Mouse (Mus musculus) bone marrow macrophage, adult 2 months (primary cell): ENCODE measurements around the gene Nat8. TPM values are rescaled to one million over a fixed set of nuclear protein-coding genes. Genes with fewer than 3 reads are reported as not detected.
"Not testable (repeated sequence)": the region's sequence is repeated elsewhere in the genome, so short reads cannot be mapped to it uniquely, and the experiment has no call there.

Experiments used
- H3K27ac ChIP-seq: 2 replicates; pipeline ENCODE4 v1.5.1; 2012; ENCODE audit warnings: low read depth, low read length; ENCODE audit not compliant: insufficient read depth
- H3K4me1 ChIP-seq: 2 replicates; pipeline ENCODE4 v1.6.1; 2012; ENCODE audit warnings: low read length; ENCODE audit not compliant: control insufficient read depth, insufficient read depth
- H3K4me3 ChIP-seq: 2 replicates; pipeline ENCODE4 v1.5.1; 2012; ENCODE audit warnings: mild to moderate bottlenecking, low read length, moderate library complexity; ENCODE audit not compliant: insufficient read depth
- CTCF ChIP-seq: IDR thresholded peaks from 2 replicates; pipeline ENCODE4 v1.5.1; 2012; ENCODE audit warnings: low read depth, mild to moderate bottlenecking, low read length, moderate library complexity
- POLR2A ChIP-seq: IDR thresholded peaks from 2 replicates; pipeline ENCODE4 v1.6.1; 2012; ENCODE audit warnings: mild to moderate bottlenecking, low read depth, low read length, borderline replicate concordance
- polyA plus RNA-seq: library from polyadenylated mRNA; stranded (reverse); fragments of >200 nt; gene quantifications from 2 replicates; pipeline ENCODE4 v1.2.4, GENCODE M21; 2012; ENCODE audit not compliant: missing spikeins, insufficient read depth, insufficient read length

Gene Nat8
- polyA plus RNA-seq, 1 experiment: not detected

DNA sequence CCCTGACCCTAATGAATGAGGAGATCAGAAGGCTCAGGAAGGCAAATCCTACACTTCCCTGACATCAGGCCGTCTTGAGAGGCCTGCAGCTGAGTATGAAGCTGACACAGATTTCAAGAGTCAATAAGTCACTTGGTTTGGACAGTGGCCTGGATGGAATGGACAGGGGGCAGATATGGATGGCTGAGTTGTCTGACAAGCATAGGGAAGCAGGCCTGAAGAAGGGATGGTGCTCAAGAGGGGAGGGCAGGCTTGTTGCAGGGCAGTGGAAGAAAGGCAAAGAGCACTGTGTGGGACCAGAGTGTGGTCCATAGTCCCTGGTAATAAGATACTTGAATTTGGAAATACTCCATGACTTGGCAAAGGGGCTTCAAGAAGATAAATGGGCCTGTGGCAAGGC lies 2.4 kb downstream of the Nat8 start:
- no peaks in the 10 kb centered on the region for H3K4me1 ChIP-seq
- TF ChIP-seq CTCF (no peak), POLR2A (no peak)
- H3K27ac ChIP-seq: no peak overlapping the region
- no peak overlapping the region for H3K4me3 ChIP-seq

DNA sequence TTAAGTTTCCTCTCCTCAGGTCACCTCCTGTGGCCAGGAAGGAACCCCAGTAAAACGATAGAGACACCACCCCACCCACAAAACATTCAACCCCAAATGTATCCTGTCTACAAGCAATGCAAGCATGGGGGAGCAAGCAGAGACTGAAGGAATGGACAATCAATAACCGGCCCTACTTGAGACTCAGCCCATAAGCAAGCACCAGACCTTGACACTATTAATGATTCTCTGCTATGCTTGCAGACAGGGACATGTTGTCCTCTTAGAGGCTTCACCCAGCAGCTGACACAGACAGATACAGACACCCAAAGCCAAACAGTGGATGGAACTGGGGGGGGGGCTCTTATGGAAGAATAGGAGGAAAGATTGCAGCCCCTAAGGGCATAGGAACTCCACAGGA lies 6.0 kb downstream of the Nat8 start:
- no peak overlapping the region for H3K27ac ChIP-seq
- TF ChIP-seq POLR2A: no peak
- no peaks in the 10 kb centered on the region for H3K4me1 ChIP-seq
- H3K4me3 ChIP-seq: no peak overlapping the region

DNA sequence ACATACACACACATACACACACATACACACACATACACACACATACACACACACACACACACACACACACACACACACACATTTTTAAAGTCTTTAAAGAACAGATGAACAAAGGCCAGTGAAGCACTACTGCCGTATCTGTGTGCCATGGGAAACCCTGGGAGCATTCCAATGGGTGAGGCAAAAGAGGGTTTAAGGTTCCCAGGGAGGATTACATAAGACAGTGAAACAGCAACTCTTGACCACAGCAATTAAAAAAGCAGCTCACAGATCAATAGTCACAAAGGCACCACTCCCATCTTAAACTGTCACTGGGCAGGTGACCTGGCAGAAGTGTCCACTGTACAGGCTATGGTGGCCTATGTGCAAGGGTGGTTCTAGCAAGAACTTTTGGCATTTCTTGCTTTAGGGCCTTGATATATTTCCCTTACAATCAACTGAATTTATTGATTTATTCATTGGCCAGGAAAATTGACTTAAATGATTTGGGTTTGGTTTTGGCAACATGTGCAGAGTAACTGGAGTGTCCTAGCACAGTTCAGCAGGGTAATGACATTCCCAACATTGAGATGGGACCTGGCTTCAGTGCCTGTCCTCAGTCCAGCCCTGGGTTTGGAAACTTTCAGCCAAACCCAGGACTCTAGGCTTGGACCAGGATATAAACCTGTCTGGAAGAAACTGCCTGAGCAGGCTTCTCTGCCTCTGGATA lies 8.3 kb downstream of the Nat8 start:
- Histone ChIP-seq H3K27ac (no peak overlapping the region), H3K4me1 (no peaks in the 10 kb centered on the region), H3K4me3 (no peak overlapping the region)
- TF ChIP-seq POLR2A: no peak

DNA sequence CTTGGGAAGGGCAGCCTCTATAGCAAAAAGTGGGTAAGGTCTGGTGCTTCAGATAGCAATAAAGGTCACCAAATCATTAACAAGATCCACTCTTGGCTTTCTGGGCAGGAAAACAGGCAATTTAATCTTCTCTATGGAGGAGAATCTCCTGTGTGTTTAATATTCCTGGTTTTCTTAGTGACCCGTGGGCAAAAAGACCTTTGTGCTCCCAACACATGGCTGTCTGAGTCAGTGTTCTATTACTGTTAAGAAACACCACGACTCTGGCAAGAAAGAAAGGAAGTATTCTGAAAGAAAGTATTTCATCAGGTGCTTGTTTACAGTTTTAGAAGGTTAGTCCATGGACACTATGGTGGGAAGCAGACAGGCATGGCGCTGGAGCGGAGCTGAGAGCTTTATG lies 9.6 kb downstream of the Nat8 start:
- H3K4me1 ChIP-seq: no peaks in the 10 kb centered on the region
- no peak overlapping the region for H3K27ac ChIP-seq
- H3K4me3 ChIP-seq: no peak overlapping the region
- TF ChIP-seq CTCF (no peak), POLR2A (no peak)

DNA sequence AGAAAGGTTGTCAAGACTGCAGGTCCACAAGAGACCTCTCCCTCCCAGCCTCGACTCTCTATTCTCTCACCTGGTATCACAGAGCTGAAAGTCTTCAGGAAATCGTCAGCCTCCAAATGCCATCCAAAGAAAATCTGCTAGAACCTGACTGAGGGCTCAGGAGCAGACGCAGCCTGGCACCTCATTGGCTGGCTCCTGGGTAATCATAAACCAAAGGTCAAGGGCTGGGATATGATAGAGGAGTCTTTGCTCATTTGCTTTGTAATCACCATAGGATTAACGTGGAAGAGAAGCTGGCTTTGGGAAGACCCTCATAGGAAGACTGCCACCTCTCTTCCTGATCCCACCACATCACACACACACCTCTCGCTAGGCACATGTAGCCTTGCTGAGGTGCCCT lies 11.0 kb downstream of the Nat8 start, which contains the start of the genes Nat8f6 and Nat8f5:
Nat8f6 (minus strand) TSS at position 118 of the 400 bp plus-strand sequence.
Nat8f5 (minus strand) TSS at position 136 of the 400 bp plus-strand sequence.
- H3K4me3 ChIP-seq: no peak within 1 kb of the TSS
- H3K4me1 ChIP-seq: no peaks in the 10 kb centered on the region
- no peak within 1 kb of the TSS for H3K27ac ChIP-seq
- TF ChIP-seq CTCF: no peak
- no peak for TF ChIP-seq POLR2A

DNA sequence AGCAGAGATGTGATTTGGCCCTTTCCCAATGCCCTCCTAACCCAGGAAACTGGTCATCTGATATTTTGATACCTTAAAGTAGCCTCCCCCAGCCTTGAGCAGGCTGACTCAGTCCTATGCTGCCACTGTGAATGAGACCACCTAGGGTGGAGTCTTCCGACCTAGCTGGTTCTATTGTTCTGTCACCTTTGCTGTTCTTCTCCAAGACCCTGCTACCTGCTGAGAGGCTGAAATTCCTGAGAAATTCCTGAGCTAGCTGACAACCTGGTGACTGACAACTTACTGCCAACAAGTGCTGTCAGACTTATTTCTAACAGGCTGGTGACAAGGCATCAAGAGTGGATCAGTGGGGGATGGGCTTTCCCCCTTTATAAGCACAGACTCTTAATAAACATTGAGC lies 13.5 kb downstream of the Nat8 start:
- no peak for TF ChIP-seq CTCF
- TF ChIP-seq POLR2A: no peak
- Histone ChIP-seq H3K4me1 (no peaks in the 10 kb centered on the region), H3K27ac (no peak overlapping the region), H3K4me3 (no peak overlapping the region)

DNA sequence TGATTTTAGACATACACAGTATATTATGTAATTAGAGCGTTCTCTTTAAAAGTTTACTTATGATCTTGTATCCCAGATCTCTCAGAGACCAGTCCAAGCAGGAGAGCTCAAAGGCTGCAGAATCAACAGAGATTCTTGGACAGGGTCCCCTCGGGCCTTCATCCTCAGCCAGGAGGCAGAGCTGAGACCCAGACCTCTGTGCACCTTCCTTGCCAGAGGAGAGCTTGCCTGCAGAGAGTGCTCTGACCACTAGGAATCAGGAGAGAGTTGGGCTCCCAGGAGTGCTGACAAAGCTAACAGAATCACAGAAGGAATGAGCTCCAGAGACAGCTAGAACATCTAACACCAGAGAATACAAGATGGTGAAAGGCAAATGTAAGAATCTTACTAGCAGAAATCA lies 18.5 kb downstream of the Nat8 start:
- TF ChIP-seq CTCF: no peak
- no peak for TF ChIP-seq POLR2A
- H3K4me3 ChIP-seq: no peak overlapping the region
- H3K27ac ChIP-seq: no peak overlapping the region
- H3K4me1 ChIP-seq: no peaks in the 10 kb centered on the region

DNA sequence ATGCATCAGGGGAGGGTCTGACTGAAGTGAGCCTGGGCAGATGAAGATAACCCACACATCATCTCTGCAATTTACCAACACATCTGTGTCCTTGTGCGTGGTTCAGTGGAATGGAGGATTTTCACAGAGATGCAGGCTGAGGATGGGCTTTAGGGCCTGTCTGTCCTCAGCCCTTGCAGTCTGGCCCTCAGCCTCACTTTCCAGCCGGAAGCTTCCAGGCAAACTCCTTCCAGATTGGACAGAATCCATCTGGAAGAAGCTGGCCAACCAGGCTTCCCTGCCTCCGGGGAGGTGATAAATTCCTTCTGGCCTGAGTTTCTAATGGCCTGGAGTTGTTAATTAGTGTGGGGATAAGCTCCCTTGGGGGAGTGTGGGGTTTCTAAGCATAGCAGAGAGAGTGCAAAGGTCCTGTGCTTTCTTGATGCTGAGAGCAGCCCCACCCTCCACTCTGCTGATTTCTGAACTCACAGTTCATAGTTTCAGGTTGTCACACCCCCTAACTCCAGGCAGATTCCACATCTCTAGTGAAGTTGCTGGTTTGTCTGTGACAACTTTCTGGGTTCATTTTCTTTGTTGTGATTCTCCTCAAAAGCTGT lies 20.8 kb downstream of the Nat8 start:
- H3K4me3 ChIP-seq, H3K27ac ChIP-seq: not testable (repeated sequence)

DNA sequence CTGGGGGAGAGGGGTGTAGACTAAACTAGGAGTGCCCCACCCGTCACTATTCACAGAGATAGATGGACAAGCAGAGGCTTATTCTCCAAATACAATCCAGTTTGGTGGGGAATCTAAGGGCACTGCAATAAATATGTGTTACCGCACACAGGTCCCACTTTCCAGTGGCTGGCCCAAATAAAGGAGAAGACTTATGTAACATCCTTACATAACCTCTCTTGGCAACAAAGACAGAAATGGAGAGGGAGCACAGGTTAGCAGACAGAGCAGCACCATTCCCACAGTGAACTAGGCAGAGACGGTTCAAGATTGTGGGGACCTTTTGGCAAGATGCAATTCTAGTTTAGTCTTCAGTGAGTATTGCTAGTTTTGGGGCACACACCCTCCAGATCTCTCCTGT lies 21.4 kb downstream of the Nat8 start:
- not testable (repeated sequence) for H3K4me1 ChIP-seq, H3K27ac ChIP-seq, H3K4me3 ChIP-seq

More for the DNA sequence above, 20.8 kb downstream of the Nat8 start:
- H3K4me1 ChIP-seq: not testable (repeated sequence)

DNA sequence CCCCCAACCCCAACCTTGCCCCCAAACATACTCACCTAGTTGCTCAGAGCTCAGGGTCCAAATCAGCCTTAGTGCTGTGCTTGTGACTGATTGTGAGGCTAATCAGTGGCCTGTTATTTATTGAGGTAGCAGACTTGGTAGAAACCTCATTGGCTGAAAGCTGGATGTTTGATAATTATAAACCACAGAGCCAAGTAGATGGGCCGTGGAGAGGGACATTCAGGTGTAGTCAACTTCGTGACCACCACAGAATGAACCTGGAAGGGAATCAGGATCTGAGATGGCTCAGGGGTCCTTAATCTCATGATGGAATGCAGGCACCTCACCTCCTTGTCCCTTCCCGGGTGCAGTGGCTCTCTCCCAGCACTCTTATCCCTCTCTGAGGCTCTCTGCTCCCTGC lies 22.1 kb downstream of the Nat8 start:
- H3K27ac ChIP-seq, H3K4me3 ChIP-seq, H3K4me1 ChIP-seq: not testable (repeated sequence)

DNA sequence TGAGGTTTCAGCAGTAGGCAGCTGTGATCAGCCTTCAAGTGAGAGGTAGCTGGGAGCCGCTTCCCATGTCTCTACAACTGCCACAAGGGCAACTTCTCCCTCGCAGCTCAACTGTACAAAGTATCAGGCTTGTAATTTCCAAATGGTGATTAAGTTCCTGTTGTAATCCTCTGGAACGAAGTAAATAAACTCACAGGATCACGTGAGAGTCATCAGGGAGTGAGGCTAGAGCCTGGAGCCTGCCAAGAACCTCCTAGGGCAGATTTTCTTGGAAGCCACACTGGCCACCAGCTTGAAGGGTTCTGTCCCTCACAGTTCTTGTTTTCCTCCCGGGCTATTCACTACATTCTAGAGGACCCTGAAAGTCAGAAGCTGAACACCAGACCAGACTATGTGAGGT lies 28.7 kb downstream of the Nat8 start:
- not testable (repeated sequence) for H3K27ac ChIP-seq, H3K4me1 ChIP-seq, H3K4me3 ChIP-seq

Other genes starting within 250 kb of the Nat8 start
- gene Alms1, start 244.6 kb downstream of the Nat8 start, polyA plus RNA-seq: 2.8 and 2.9 TPM in 2 replicates
- gene Nat8f7, start 118.9 kb downstream of the Nat8 start, polyA plus RNA-seq: not detected in 2 replicates
- gene Nat8f3, start 66.3 kb downstream of the Nat8 start, polyA plus RNA-seq: not detected in 2 replicates
- gene Nat8f6, start 11.1 kb downstream of the Nat8 start, polyA plus RNA-seq: not detected in 2 replicates
- gene Nat8f5, start 11.1 kb downstream of the Nat8 start, polyA plus RNA-seq: not detected in 2 replicates
- gene Nat8f2, start 37.1 kb upstream of the Nat8 start, polyA plus RNA-seq: not detected in 2 replicates
- gene Nat8f4, start 72.8 kb upstream of the Nat8 start, polyA plus RNA-seq: 0.86 and 0.87 TPM in 2 replicates
- gene Tprkb, start 79.8 kb upstream of the Nat8 start, polyA plus RNA-seq: 21.2 and 25.9 TPM in 2 replicates
- 3.9 and 9.7 TPM in 2 replicates for gene Nat8f1, start 83.6 kb upstream of the Nat8 start, polyA plus RNA-seq
- 105 and 108 TPM in 2 replicates for gene Dusp11, start 129.6 kb upstream of the Nat8 start, polyA plus RNA-seq
- gene Figla, start 184.1 kb upstream of the Nat8 start, polyA plus RNA-seq: not detected in 2 replicates
- not detected in 2 replicates for gene Add2, start 196.6 kb upstream of the Nat8 start, polyA plus RNA-seq